Mouse (Mus musculus) bone marrow macrophage, adult 2 months (primary cell): ENCODE results near the gene Shisa6.

ENCODE experiments used
- CTCF ChIP-seq: IDR thresholded peaks from 2 replicates; pipeline ENCODE4 v1.5.1; 2012; ENCODE audit warnings: low read depth, mild to moderate bottlenecking, low read length, moderate library complexity
- POLR2A ChIP-seq: IDR thresholded peaks from 2 replicates; pipeline ENCODE4 v1.6.1; 2012; ENCODE audit warnings: mild to moderate bottlenecking, low read depth, low read length, borderline replicate concordance

- no peak for TF ChIP-seq CTCF
- TF ChIP-seq POLR2A = no peak
Measured at GRCm38 (mm10) chr11:66537820-66538219, 12.1 kb upstream of the Shisa6 start.
